Mouse (Mus musculus) CH12.LX (cell line): ENCODE results near the gene Gm1553. TPM values are rescaled to one million over a fixed set of nuclear protein-coding genes. Genes with fewer than 3 reads are reported as not detected.

Source experiments
- DNase-seq: peaks from one replicate; pipeline ENCODE4 v3.0.0-alpha.2; 2013; ENCODE audit errors: extremely low read depth
- H3K27ac ChIP-seq: 2 replicates; pipeline ENCODE4 v1.5.1; 2012; ENCODE audit warnings: low read depth, mild to moderate bottlenecking, control low read depth, moderate library complexity; ENCODE audit not compliant: insufficient read depth
- H3K27me3 ChIP-seq: replicated peaks from 2 replicates; pipeline ENCODE3; 2012; ENCODE audit warnings: inconsistent platforms
- H3K36me3 ChIP-seq, 2 experiments: replicated peaks in 1 of 2; 2 replicates each; pipeline versions ENCODE3 to v1.6.1; 2012; ENCODE audit warnings: inconsistent platforms in 1 of 2, low read length in 1 of 2, mild to moderate bottlenecking in 1 of 2, mixed read lengths in 1 of 2, moderate library complexity in 1 of 2; ENCODE audit not compliant: control insufficient read depth in 1 of 2, insufficient read depth in 1 of 2
- H3K4me1 ChIP-seq, 2 experiments: 2 replicates each; pipeline ENCODE4 v1.6.1; 2012; ENCODE audit warnings: inconsistent platforms in 1 of 2, moderate library complexity in 1 of 2; ENCODE audit not compliant: insufficient read depth in 2 of 2, control insufficient read depth in 1 of 2
- H3K4me2 ChIP-seq: 2 replicates; pipeline ENCODE4 v1.6.1; 2012; ENCODE audit warnings: low read depth, mild to moderate bottlenecking, control low read depth; ENCODE audit not compliant: poor library complexity, insufficient read depth, severe bottlenecking
- H3K4me3 ChIP-seq, 3 experiments: fragments of 150-350 bp in 1 of 3; sonication (generic) in 1 of 3; replicated peaks in 1 of 3; 2 replicates each; pipeline versions ENCODE3 to v1.5.1; 2011 to 2012; ENCODE audit warnings: low read depth in 2 of 3, low read length in 2 of 3, mild to moderate bottlenecking in 2 of 3, moderate library complexity in 2 of 3, control low read depth in 1 of 3, improper control_type of control experiment in 1 of 3, inconsistent platforms in 1 of 3, mixed read lengths in 1 of 3; ENCODE audit not compliant: poor library complexity in 1 of 3
- H3K79me2 ChIP-seq: replicated peaks from 2 replicates; pipeline ENCODE4 v1.6.1; 2012; ENCODE audit warnings: mild to moderate bottlenecking, moderate library complexity; ENCODE audit not compliant: control insufficient read depth, poor library complexity, insufficient read depth, severe bottlenecking; ENCODE audit errors: extremely low read depth
- H3K9ac ChIP-seq: 2 replicates; pipeline ENCODE4 v1.6.1; 2012; ENCODE audit warnings: low read depth, mild to moderate bottlenecking, control low read depth, moderate library complexity; ENCODE audit not compliant: insufficient read depth
- H3K9me3 ChIP-seq: replicated peaks from 2 replicates; pipeline ENCODE3; 2012; ENCODE audit warnings: low read length, inconsistent platforms, mixed read lengths
- CHD2 ChIP-seq: IDR thresholded peaks from 2 replicates; pipeline ENCODE4 v1.6.1; 2011; ENCODE audit warnings: low read length, improper control_type of control experiment
- HCFC1 ChIP-seq: IDR thresholded peaks from 2 replicates; pipeline ENCODE4 v1.6.1; 2012; ENCODE audit warnings: low read depth, mild to moderate bottlenecking, inconsistent platforms, low read length, improper control_type of control experiment
- JUND ChIP-seq: conservative IDR thresholded peaks from 2 replicates; pipeline ENCODE4 v1.6.1; 2011; ENCODE audit warnings: low read depth, low read length, improper control_type of control experiment
- MEF2A ChIP-seq: IDR thresholded peaks from 2 replicates; pipeline ENCODE4 v1.6.1; 2014; ENCODE audit warnings: low read depth, mild to moderate bottlenecking, inconsistent platforms, low read length, improper control_type of control experiment, borderline replicate concordance
- USF2 ChIP-seq: conservative IDR thresholded peaks from 2 replicates; pipeline ENCODE4 v1.6.1; 2011; ENCODE audit warnings: low read depth, low read length, improper control_type of control experiment
- dilution Hi-C: fragments of 300-500 bp; cut with MboI; formaldehyde crosslinking; loops from 2 replicates; pipeline ENCODE4 v1.14.3; 2020; ENCODE audit warnings: low sequenced_read_pairs; ENCODE audit not compliant: extremely low pct_unique_long_range_greater_than_20kb, extremely low pct_ligation_motif_present
- in situ Hi-C: fragments of 300-500 bp; cut with MboI; formaldehyde crosslinking; loops from 3 replicates; pipeline ENCODE4 v1.14.3; 2019; ENCODE audit warnings: low sequenced_read_pairs, low pct_ligation_motif_present, low pct_unique_long_range_greater_than_20kb, mixed read lengths
- polyA plus RNA-seq: library from polyadenylated mRNA; unstranded; fragments of >175 nt; gene quantifications from 2 replicates; pipeline ENCODE4 v1.2.1, GENCODE M21; 2012; ENCODE audit warnings: low read depth; ENCODE audit not compliant: insufficient read length
- total RNA-seq, 2 experiments: library from RNA; depleted of rRNA; stranded (reverse); fragments of 300-350 nt in 1 of 2; fragments of >200 nt in 1 of 2; gene quantifications; 2 replicates each; pipeline ENCODE4 v1.2.3; 2012 to 2014

Gm1553 gene
- total RNA-seq (2012; rRNA removed): not detected in 2 replicates
- total RNA-seq (2014; rRNA removed): not detected in 2 replicates
- not detected in 2 replicates for polyA plus RNA-seq

DNA sequence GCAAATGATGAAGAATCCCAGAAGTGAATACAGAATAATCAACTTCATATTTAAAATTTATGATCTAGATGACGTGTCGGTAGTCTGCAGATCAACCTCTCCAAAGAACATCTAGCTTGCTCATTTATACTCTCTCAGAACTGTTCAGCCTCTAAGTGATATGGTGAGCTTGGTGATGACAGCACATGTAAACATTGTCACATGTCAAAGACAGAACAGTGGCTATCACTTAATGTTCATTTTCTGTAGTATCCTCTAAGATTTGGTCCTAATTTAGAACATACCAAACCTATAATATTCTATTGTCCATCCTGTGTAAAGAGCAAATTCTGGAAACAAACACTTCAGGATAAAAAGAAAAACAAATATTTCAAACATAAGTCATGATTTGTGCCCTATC is at the start of gene Gm1553:
Gene Gm1553 (minus strand): TSS at position 101 of the 400 bp plus-strand sequence.
- Histone ChIP-seq H3K4me3 (no peak within 1 kb of the TSS), H3K9ac (no peak within 1 kb of the TSS), H3K4me2 (no peak within 1 kb of the TSS), H3K27ac (no peak within 1 kb of the TSS), H3K4me1 (no peaks in the 10 kb centered on the region), H3K9me3 (no peaks in the 10 kb centered on the region), H3K79me2 (no peaks in the 10 kb centered on the region), H3K36me3 (no peaks in the 10 kb centered on the region), H3K27me3 (no peaks in the 10 kb centered on the region)
- dilution Hi-C loops: no loop called here
- no peak for DNase-seq
- TF ChIP-seq USF2: no peak
- TF ChIP-seq JUND: no peak
- no peak for TF ChIP-seq CHD2
- no peak for TF ChIP-seq HCFC1
- TF ChIP-seq MEF2A: no peak
- in situ Hi-C loops: no loop called here

Other genes with a start within 250 kb of the Gm1553 start
- gene 4932415D10Rik, start 176.0 kb downstream of the Gm1553 start, total RNA-seq (2012; rRNA removed): under 0.01 TPM in 1 of 2 replicates, not detected in the other
- gene 4932415D10Rik, start 176.0 kb downstream of the Gm1553 start, total RNA-seq (2014; rRNA removed): 0.03 TPM in 1 of 2 replicates, not detected in the other
- 0.08 TPM in 1 of 2 replicates, not detected in the other for gene 4932415D10Rik, start 176.0 kb downstream of the Gm1553 start, polyA plus RNA-seq
- gene Gm4924, start 138.4 kb downstream of the Gm1553 start, total RNA-seq (2012; rRNA removed): 7.6 and 9.2 TPM in 2 replicates
- 10.8 and 15.3 TPM in 2 replicates for gene Gm4924, start 138.4 kb downstream of the Gm1553 start, total RNA-seq (2014; rRNA removed)
- gene Gm4924, start 138.4 kb downstream of the Gm1553 start, polyA plus RNA-seq: 4.9 and 5.7 TPM in 2 replicates
- gene 1190007I07Rik, start 130.6 kb upstream of the Gm1553 start, total RNA-seq (2012; rRNA removed): 35.7 and 40.0 TPM in 2 replicates
- gene 1190007I07Rik, start 130.6 kb upstream of the Gm1553 start, total RNA-seq (2014; rRNA removed): 59.7 and 70.5 TPM in 2 replicates
- gene 1190007I07Rik, start 130.6 kb upstream of the Gm1553 start, polyA plus RNA-seq: 43.8 and 53.6 TPM in 2 replicates
- gene Tdg, start 137.2 kb upstream of the Gm1553 start, total RNA-seq (2012; rRNA removed): 63.0 and 70.0 TPM in 2 replicates
- gene Tdg, start 137.2 kb upstream of the Gm1553 start, total RNA-seq (2014; rRNA removed): 85.8 and 88.9 TPM in 2 replicates
- gene Tdg, start 137.2 kb upstream of the Gm1553 start, polyA plus RNA-seq: 115 and 129 TPM in 2 replicates
- not detected in 2 replicates for gene Glt8d2, start 198.0 kb upstream of the Gm1553 start, total RNA-seq (2012; rRNA removed)
- gene Glt8d2, start 198.0 kb upstream of the Gm1553 start, total RNA-seq (2014; rRNA removed): not detected in 2 replicates
- gene Glt8d2, start 198.0 kb upstream of the Gm1553 start, polyA plus RNA-seq: not detected in 2 replicates
- gene Hcfc2, start 203.5 kb upstream of the Gm1553 start, total RNA-seq (2012; rRNA removed): 12.1 and 13.0 TPM in 2 replicates
- gene Hcfc2, start 203.5 kb upstream of the Gm1553 start, total RNA-seq (2014; rRNA removed): 12.3 and 13.8 TPM in 2 replicates
- gene Hcfc2, start 203.5 kb upstream of the Gm1553 start, polyA plus RNA-seq: 8.8 and 10.5 TPM in 2 replicates